Mouse (Mus musculus): Measurements from ENCODE around the gene Ambra1. TPM values are rescaled to one million over a fixed set of nuclear protein-coding genes. Genes with fewer than 3 reads are reported as not detected.
A peak's percentile ranks its signal among the peaks of the same experiment; 100 is the strongest.

The Ambra1 gene
- polyA plus RNA-seq, 1 experiment from 2014 or later: 14.5 TPM

DNA sequence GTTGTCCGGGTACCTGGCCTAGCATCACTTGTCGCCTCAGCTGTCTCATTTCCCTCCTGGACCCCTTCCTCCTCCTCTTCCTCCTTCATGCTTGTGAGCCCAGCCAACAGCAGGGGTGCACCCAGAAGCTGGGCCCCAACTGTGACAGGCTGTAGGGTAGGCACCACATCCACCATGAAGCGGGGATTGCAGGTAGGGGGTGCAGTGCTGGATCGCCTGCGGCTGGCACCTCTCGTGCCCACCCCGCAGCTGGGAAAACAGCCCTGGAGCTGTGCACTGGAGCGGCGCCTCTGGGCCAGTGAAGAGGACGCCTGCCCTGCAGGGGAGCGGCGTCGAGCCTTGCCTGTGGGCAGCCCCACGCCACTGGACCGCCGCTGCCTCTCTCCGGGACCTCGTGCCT, 215.5 kb downstream of the Ambra1 start, which contains the start of gene Gm9821:
Gene Gm9821, plus strand, starts transcription at position 221 of the 400 bp plus-strand sequence.
- no peak within 1 kb of the TSS; the same call in 1 of the 2 replicates for H3K4me2 ChIP-seq
- WGBS: 89% methylated on average over 18 of the region's 18 CpGs
- peak within 1 kb of the TSS; percentile 98; the same call in 1 of the 2 replicates for H3K27ac ChIP-seq (ENCODE audit: poor library complexity, severe bottlenecking)

DNA sequence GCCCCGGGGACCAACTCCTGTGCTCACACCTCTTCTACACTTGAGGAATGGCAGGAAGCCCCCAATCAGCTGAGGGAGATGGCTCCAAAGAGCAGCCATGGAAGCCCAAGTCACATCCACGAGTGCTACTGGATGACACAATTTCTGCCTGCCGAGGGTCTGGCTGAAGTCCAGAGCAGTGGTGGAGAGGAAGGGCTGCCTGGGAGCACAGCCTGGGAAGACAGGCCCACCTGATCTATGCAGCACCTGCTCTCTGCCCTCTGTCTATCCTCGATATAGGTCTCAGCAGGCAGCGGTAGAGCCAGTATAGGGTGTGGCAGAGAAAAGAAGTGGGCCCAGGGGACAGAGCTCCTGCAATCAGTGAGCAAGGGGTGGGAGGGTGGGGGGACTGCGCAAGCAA, 216.9 kb downstream of the Ambra1 start:
- H3K4me2 ChIP-seq: peak overlapping the region; percentile 69
- H3K36me3 ChIP-seq: peaks cover 33% of the 10 kb centered on the region
- peak overlapping the region; percentile 98 for H3K27ac ChIP-seq (ENCODE audit: poor library complexity, severe bottlenecking)
- WGBS: 33% methylated on average over 6 of the region's 6 CpGs
- no peaks in the 10 kb centered on the region for H3K27me3 ChIP-seq (replicated peaks)
- H3K4me3 ChIP-seq: no peak overlapping the region
- H3K9ac ChIP-seq: peak overlapping the region; percentile 56
- ATAC-seq (ENCODE audit: insufficient number of reproducible peaks, low FRiP score): no peak
- no peaks in the 10 kb centered on the region for H3K9me3 ChIP-seq (replicated peaks)
- peaks cover 86% of the 10 kb centered on the region for H3K4me1 ChIP-seq (replicated peaks)

More for the DNA sequence above, 215.5 kb downstream of the Ambra1 start, which contains the start of gene Gm9821:
- H3K27me3 ChIP-seq (replicated peaks): no peaks in the 10 kb centered on the region
- ATAC-seq (ENCODE audit: insufficient number of reproducible peaks, low FRiP score): no peak
- H3K9ac ChIP-seq: peak within 1 kb of the TSS; percentile 56
- peaks cover 45% of the 10 kb centered on the region for H3K36me3 ChIP-seq
- peaks cover 76% of the 10 kb centered on the region for H3K4me1 ChIP-seq (replicated peaks)
- no peak within 1 kb of the TSS for H3K4me3 ChIP-seq
- no peaks in the 10 kb centered on the region for H3K9me3 ChIP-seq (replicated peaks)

- H3K27me3 ChIP-seq (replicated peaks): no peaks in the 10 kb centered on the region
These were observed 217.6 kb downstream of the Ambra1 start for GRCm38 (mm10) chr2:91947397-91948150.

DNA sequence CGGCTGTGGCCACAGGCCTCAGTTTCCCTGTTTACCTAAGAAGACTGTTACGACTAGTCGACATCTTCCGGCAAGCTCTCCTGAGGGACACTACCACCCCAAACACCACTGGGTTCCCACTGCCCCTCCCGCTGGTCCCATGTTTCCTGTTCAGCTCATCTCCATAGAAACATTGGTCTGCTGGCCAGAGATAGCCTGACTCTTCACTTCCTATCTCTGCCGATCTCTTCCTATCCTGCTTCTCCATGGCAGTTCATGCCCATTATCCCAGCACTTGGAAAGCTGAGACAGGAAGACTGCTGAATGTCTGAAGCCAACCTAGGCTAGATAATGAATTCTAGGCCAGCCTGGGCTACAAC, 218.2 kb downstream of the Ambra1 start:
- H3K36me3 ChIP-seq: peaks cover 21% of the 10 kb centered on the region
- H3K27ac ChIP-seq (ENCODE audit: poor library complexity, severe bottlenecking): peak overlapping the region; percentile 98
- no peaks in the 10 kb centered on the region for H3K27me3 ChIP-seq (replicated peaks)
- no peaks in the 10 kb centered on the region for H3K9me3 ChIP-seq (replicated peaks)
- H3K4me2 ChIP-seq: peak overlapping the region; percentile 69
- H3K4me1 ChIP-seq (replicated peaks): peaks cover 84% of the 10 kb centered on the region
- H3K9ac ChIP-seq: peak overlapping the region; percentile 56
- no peak for ATAC-seq (ENCODE audit: insufficient number of reproducible peaks, low FRiP score)
- WGBS: 52% methylated on average over 6 of the region's 6 CpGs
- no peak overlapping the region; the same call in 1 of the 2 replicates for H3K4me3 ChIP-seq

More at GRCm38 (mm10) chr2:91947397-91948150, 217.6 kb downstream of the Ambra1 start:
- peak overlapping the region; percentile 98 for H3K27ac ChIP-seq (ENCODE audit: poor library complexity, severe bottlenecking)
- H3K4me2 ChIP-seq: peak overlapping the region; percentile 69
- no peaks in the 10 kb centered on the region for H3K9me3 ChIP-seq (replicated peaks)
- peaks cover 26% of the 10 kb centered on the region for H3K36me3 ChIP-seq
- H3K4me3 ChIP-seq: no peak overlapping the region; the same call in 1 of the 2 replicates
- WGBS: 37% methylated on average over 11 of the region's 11 CpGs
- ATAC-seq (ENCODE audit: insufficient number of reproducible peaks, low FRiP score): peak; percentile 73
- H3K9ac ChIP-seq: peak overlapping the region; percentile 56
- peaks cover 86% of the 10 kb centered on the region for H3K4me1 ChIP-seq (replicated peaks)

DNA sequence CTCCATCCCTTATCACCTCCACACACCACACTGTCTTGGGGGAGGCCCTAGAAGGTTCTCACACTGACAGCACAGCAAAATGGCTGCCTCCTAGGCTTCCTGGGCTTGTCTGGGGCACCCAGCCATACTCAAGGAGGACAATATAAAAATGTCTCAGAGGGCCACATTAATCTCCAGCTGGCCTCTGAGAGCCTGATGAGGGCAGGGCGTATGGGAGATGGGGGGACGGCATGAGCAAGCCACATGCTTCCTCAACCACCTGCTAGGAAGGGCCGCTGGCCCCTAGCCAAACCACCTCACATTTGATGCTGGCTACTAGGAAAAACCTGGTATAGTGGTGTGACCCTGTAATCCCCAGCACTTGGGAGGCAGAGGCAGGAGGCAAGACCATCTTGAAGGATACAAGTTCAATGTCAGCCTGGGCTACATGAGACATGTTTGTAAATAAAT, 218.9 kb downstream of the Ambra1 start:
- H3K27ac ChIP-seq (ENCODE audit: poor library complexity, severe bottlenecking): peak overlapping the region; percentile 98
- 56% methylated on average over 3 of the region's 3 CpGs for WGBS
- no peaks in the 10 kb centered on the region for H3K9me3 ChIP-seq (replicated peaks)
- H3K4me1 ChIP-seq (replicated peaks): peaks cover 89% of the 10 kb centered on the region
- ATAC-seq (ENCODE audit: insufficient number of reproducible peaks, low FRiP score): no peak
- H3K4me3 ChIP-seq: 0 out of 2 replicates have a peak overlapping the region, but pooled peaks have one; percentile 44
- peaks cover 14% of the 10 kb centered on the region for H3K36me3 ChIP-seq
- H3K9ac ChIP-seq: peak overlapping the region; percentile 70
- H3K4me2 ChIP-seq: peak overlapping the region; percentile 69
- no peaks in the 10 kb centered on the region for H3K27me3 ChIP-seq (replicated peaks)

DNA sequence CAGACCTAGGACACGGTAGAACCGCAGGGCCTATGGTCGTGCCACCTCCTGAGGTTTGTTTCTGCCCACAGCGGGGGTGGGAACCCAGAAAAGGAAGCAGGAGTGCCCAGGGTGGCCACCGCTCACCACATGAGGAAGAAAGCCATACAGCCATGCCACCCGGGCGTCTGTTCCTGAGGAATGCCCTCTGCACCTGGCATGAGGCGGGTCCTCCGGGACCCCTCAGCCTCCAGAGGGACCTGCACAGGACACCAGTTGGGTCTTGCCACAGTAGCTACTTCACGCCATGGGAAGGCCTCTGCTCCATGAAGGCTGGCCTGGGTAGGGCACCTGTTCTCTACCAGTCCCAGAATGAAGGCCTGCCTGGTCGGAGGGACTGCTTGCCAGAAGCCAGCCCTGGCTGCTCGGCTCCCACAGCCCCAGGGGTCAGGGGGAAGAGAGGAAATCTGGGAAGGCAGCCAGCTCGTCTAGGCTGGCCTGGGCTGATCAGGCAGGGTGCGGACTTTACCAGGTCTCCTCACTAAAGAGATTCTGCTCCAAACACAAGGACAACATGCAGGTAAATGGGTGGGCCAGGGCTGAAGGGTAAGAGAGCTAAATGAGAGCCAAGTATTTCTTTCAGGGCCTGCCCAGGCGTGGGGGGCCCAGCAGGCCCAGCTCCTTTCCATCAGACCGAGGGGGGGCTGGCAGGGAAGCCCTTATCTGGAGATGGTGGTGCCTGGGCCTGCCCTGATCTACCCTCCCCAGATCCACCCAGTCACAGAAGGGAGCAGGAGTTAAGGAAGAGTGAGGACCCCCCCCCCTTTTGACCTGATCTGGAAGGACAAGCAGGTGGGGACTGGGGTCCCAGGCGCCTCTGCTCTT, 219.7 kb downstream of the Ambra1 start:
- Histone ChIP-seq H3K27ac (ENCODE audit: poor library complexity, severe bottlenecking) (peak overlapping the region; percentile 98), H3K27me3 (replicated peaks) (no peaks in the 10 kb centered on the region), H3K4me1 (replicated peaks) (peaks cover 92% of the 10 kb centered on the region), H3K4me2 (peak overlapping the region; percentile 69), H3K4me3 (peak overlapping the region; percentile 44), H3K9ac (peak overlapping the region; percentile 70), H3K36me3 (peaks cover 10% of the 10 kb centered on the region), H3K9me3 (replicated peaks) (no peaks in the 10 kb centered on the region)
- WGBS: 45% methylated on average over 17 of the region's 17 CpGs
- ATAC-seq (ENCODE audit: insufficient number of reproducible peaks, low FRiP score): peak; percentile 39

DNA sequence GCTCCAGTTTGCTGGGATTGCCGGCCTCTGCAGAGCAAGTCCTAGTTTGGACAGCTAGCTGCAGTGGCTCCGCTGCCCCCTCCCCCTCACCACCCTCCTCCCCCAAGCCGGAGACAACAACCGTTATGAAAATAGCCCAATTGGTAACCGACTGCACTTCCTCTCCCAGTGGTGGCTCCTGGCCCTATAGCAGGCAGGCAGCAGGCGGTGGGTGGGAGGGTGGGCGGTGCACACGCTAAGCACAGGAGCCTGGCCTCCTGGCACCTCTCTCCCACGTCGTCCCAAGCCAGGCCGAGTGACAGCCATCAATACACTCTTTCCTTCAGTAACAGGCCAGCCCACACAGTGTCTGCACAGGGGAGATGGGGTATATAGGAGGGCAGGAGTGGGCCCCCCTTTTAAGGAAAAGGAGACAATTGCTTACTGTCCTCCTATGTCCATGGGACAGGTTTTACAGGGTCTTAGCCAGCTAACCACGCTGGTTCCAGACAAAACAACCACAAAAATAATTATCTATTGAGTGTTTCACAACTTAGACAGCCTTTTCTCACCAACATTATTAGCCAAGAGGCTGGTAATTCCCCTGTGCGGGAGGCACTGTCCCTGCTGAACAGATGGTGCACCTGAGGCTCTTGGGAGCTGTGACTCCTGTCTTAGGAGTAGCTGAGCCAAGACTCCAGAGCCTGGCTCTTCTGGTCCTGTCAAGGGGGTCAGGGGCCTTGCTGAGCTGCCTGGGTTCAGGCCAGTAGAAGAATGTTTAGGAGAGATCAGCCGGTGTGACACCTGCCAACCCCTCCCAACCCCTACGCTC, 220.5 kb downstream of the Ambra1 start:
- WGBS: 12% methylated on average over 15 of the region's 15 CpGs
- peaks cover 3% of the 10 kb centered on the region for H3K36me3 ChIP-seq
- no peaks in the 10 kb centered on the region for H3K9me3 ChIP-seq (replicated peaks)
- H3K4me2 ChIP-seq: peak overlapping the region; percentile 69
- H3K4me3 ChIP-seq: peak overlapping the region; percentile 44
- H3K9ac ChIP-seq: peak overlapping the region; percentile 70
- peaks cover 93% of the 10 kb centered on the region for H3K4me1 ChIP-seq (replicated peaks)
- ATAC-seq (ENCODE audit: insufficient number of reproducible peaks, low FRiP score): peak; percentile 72
- H3K27me3 ChIP-seq (replicated peaks): no peaks in the 10 kb centered on the region
- peak overlapping the region; percentile 98 for H3K27ac ChIP-seq (ENCODE audit: poor library complexity, severe bottlenecking)

- peak; percentile 63 for ATAC-seq (ENCODE audit: insufficient number of reproducible peaks, low FRiP score)
- peak overlapping the region; percentile 54; the same call in 1 of the 2 replicates for H3K9ac ChIP-seq
These were observed 223.9 kb downstream of the Ambra1 start for GRCm38 (mm10) chr2:91953825-91954224.

DNA sequence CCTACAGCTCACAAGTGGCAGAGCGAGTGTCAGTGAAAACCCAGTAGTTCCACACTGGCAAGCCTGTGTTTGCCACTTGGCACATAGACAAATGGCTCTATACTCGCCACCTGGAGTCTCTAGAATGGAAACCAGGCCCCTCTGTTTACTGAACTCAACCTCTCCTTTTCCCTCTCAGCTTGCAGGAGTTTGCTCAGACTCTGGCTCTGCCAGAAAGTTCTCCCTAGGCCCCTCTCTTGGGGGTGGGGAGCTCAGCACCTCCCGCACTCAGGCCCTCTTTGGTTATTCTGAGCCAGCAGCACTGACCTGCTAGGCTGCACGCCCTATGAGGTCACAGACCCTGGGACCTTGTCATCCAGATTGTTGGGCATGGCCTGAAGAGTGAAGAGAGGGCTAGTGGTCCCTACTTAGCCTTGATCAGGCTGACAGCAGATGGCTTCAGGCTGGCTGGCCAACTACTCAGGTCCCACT, 225.2 kb downstream of the Ambra1 start:
- Histone ChIP-seq H3K4me1 (replicated peaks) (peaks cover 91% of the 10 kb centered on the region), H3K4me2 (no peak overlapping the region), H3K9ac (0 out of 2 replicates have a peak overlapping the region, but pooled peaks have one; percentile 16), H3K27me3 (replicated peaks) (no peaks in the 10 kb centered on the region), H3K36me3 (0 out of 2 replicates have a peak, but pooled peaks cover 3% of the 10 kb centered on the region), H3K9me3 (replicated peaks) (no peaks in the 10 kb centered on the region), H3K4me3 (no peak overlapping the region), H3K27ac (ENCODE audit: poor library complexity, severe bottlenecking) (peak overlapping the region; percentile 53; the same call in 1 of the 2 replicates)
- 69% methylated on average over 4 of the region's 4 CpGs for WGBS
- no peak for ATAC-seq (ENCODE audit: insufficient number of reproducible peaks, low FRiP score)

More at GRCm38 (mm10) chr2:91953825-91954224, 223.9 kb downstream of the Ambra1 start:
- Histone ChIP-seq H3K27ac (ENCODE audit: poor library complexity, severe bottlenecking) (peak overlapping the region; percentile 55), H3K9me3 (replicated peaks) (no peaks in the 10 kb centered on the region), H3K4me1 (replicated peaks) (peaks cover 91% of the 10 kb centered on the region), H3K36me3 (no peaks in the 10 kb centered on the region), H3K27me3 (replicated peaks) (no peaks in the 10 kb centered on the region), H3K4me2 (no peak overlapping the region; the same call in 1 of the 2 replicates), H3K4me3 (no peak overlapping the region)
- 8% methylated on average over 5 of the region's 5 CpGs for WGBS

GRCm38 (mm10) chr2:91955875-91956274, 225.9 kb downstream of the Ambra1 start:
- no peak for ATAC-seq (ENCODE audit: insufficient number of reproducible peaks, low FRiP score)
- Histone ChIP-seq H3K36me3 (0 out of 2 replicates have a peak, but pooled peaks cover 3% of the 10 kb centered on the region), H3K4me2 (no peak overlapping the region), H3K27me3 (replicated peaks) (no peaks in the 10 kb centered on the region), H3K27ac (ENCODE audit: poor library complexity, severe bottlenecking) (0 out of 2 replicates have a peak overlapping the region, but pooled peaks have one; percentile 53), H3K4me1 (replicated peaks) (peaks cover 90% of the 10 kb centered on the region), H3K9ac (no peak overlapping the region), H3K9me3 (replicated peaks) (no peaks in the 10 kb centered on the region), H3K4me3 (no peak overlapping the region)
- WGBS: 83% methylated on average over 6 of the region's 6 CpGs

Data from heart, embryonic 12.5 days (tissue).